Mouse (Mus musculus) C2C12 (cell line): ENCODE measurements around the gene Fam160b1.

Source experiments
- CEBPB ChIP-seq: IDR thresholded peaks from one replicate; pipeline ENCODE4 v1.6.1; 2011; ENCODE audit warnings: low read depth, mild to moderate bottlenecking, control low read depth, moderate library complexity
- CTCF ChIP-seq: IDR thresholded peaks from one replicate; pipeline ENCODE4 v1.5.1; 2011; ENCODE audit not compliant: control insufficient read depth, insufficient read depth, insufficient read length
- MAX ChIP-seq: IDR thresholded peaks from one replicate; pipeline ENCODE4 v1.6.1; 2011; ENCODE audit warnings: mild to moderate bottlenecking, control low read depth
- MYOD1 ChIP-seq: IDR thresholded peaks from one replicate; pipeline ENCODE4 v1.6.1; 2011; ENCODE audit warnings: low read depth; ENCODE audit not compliant: control insufficient read depth, insufficient read length
- MYOG ChIP-seq: IDR thresholded peaks from one replicate; pipeline ENCODE4 v1.6.1; 2011; ENCODE audit not compliant: control insufficient read depth, insufficient read length; ENCODE audit errors: extremely low read depth
- USF1 ChIP-seq: IDR thresholded peaks from one replicate; pipeline ENCODE4 v1.6.1; 2011; ENCODE audit warnings: low read depth, mild to moderate bottlenecking, control low read depth, moderate library complexity

DNA sequence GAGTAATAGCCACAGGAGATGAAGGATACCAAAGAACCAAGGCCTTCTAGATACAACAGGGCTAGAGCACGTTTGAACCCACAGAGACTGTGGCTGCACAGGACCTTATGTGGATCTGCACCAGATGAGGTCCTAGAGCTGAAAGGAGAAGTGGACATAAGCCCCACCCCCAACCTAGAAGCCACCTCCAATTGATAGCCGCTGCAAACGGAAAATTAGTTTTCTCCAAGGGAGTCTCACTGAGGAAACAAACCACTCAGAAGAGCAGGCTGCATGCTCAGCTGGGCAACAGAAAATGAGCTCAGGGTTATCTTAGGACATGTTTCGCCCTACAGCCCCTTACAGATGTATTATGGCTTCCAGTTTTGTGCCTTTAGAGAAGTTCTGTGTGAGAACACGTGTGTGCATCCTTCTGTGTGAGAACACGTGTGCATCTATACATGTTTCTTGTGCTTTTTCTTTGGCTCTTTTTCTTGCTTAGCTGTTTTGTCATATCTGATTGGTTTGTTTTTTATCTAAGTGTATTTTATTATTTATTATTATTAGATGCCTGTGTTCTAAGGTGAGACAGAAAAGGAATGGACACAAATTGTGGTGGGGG, 33.0 kb downstream of the Fam160b1 start:
- TF ChIP-seq CTCF (no peak), MAX (no peak), USF1 (no peak), CEBPB (no peak), MYOG (no peak), MYOD1 (no peak)
